ENCODE assay signal across 9 mouse cellular contexts in the genomic region with DNA sequence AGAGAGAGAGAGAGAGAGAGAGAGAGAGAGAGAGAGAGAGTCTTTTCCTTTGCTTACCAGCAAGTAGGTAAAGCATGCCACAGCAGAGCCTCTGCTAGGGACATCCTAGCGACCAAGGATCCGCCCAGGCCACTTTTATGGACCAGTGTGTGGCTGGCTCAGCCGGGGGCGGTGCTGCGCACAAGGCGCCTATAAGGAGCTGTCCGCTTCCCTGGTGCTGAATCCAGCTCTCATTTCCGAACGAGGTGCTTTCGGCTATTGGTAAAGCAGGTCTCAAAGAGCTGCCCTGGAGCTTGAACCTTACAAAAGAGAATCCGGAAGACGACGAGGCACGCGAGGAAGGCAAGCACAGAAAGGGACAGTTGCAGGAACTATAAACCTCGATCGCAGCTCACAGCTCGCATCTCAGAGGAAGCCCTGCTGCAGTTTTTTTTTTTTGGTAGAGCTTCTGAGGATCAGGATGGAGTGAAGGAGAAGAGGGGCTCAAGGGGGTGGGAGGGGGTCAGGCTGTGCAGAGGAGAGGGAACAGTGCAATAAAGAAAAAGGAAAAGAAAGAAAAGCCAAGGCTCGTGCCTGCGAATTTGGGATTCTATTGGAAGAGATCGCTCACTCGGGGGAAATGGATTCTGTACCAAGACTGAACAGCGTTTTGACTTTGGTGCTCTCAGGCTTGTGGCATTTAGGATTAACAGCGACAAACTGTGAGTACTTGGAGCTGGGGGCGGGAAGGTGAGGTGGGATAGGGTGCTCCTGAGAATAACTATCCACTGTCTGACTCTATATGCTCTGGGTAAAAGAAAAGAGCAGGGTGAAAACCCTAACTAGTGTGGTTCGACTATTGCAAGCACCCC. TPM values are rescaled to one million over a fixed set of nuclear protein-coding genes. Genes with fewer than 3 reads are reported as not detected.
DNase-seq lines count a peak whose midpoint lies in the region; ATAC-seq and TF ChIP-seq lines count a peak whose summit lies in the region.
"Had no signal": no experiment of that assay in that cellular context is flagged by ENCODE, and none has a peak within 500 bp of the region (broad histone marks: within the 10 kb centered on the region; RNA-seq: fewer than 3 reads in every experiment).

A gene (plus strand): TSS at position 239 of the 851 bp plus-strand sequence.

- no peak within 1 kb of the TSS for H3K4me2 ChIP-seq in embryonic facial prominence, embryonic 14.5 days (ENCODE audit: low read depth, low read length)

- H3K36me3 ChIP-seq in embryonic facial prominence, embryonic 14.5 days (ENCODE audit: control insufficient read depth, insufficient read depth, low read length) = no peaks in the 10 kb centered on the region
- H3K36me3 ChIP-seq in thymus, adult 2 months (ENCODE audit: control insufficient read depth, insufficient read depth, low read length) = no peaks in the 10 kb centered on the region

- H3K9ac ChIP-seq in embryonic facial prominence, embryonic 14.5 days (ENCODE audit: low read depth, low read length) = no peak within 1 kb of the TSS

- 13% methylated on average over 26 of the region's 26 CpGs for WGBS in embryonic facial prominence, embryonic 14.5 days
- WGBS in thymus, adult 2 months = 25% methylated on average over 26 of the region's 26 CpGs

- H3K27me3 ChIP-seq in embryonic facial prominence, embryonic 14.5 days (replicated peaks; ENCODE audit: control insufficient read depth, insufficient read depth, low read length) = no peaks in the 10 kb centered on the region
- no peaks in the 10 kb centered on the region for H3K27me3 ChIP-seq in thymus, adult 2 months (ENCODE audit: control insufficient read depth, insufficient read depth, low read length)

- H3K4me1 ChIP-seq in embryonic facial prominence, embryonic 14.5 days (ENCODE audit: control insufficient read depth, insufficient read depth, low read length) = no peaks in the 10 kb centered on the region
- no peaks in the 10 kb centered on the region for H3K4me1 ChIP-seq in thymus, adult 2 months (replicated peaks; ENCODE audit: control insufficient read depth, insufficient read depth, low read length)

- no peak within 1 kb of the TSS for H3K4me3 ChIP-seq in embryonic facial prominence, embryonic 14.5 days (ENCODE audit: low read depth, low read length)
- no peak within 1 kb of the TSS for H3K4me3 ChIP-seq in thymus, adult 2 months (ENCODE audit: control insufficient read depth, insufficient read depth, low read length)

- intact Hi-C loops in heart, postnatal 14 days (cut with DNase I) = no loop called here

- H3K9me3 ChIP-seq in embryonic facial prominence, embryonic 14.5 days (ENCODE audit: control insufficient read depth, low read length) = no peaks in the 10 kb centered on the region

- 0 out of 2 replicates have a peak, but pooled peaks have one; percentile 62 for ATAC-seq in embryonic facial prominence, embryonic 14.5 days (ENCODE audit: low read depth)

- no peak within 1 kb of the TSS for H3K27ac ChIP-seq in embryonic facial prominence, embryonic 14.5 days (replicated peaks; ENCODE audit: low read depth, low read length)
- H3K27ac ChIP-seq in thymus, adult 2 months (ENCODE audit: control insufficient read depth, insufficient read depth, low read length) = no peak within 1 kb of the TSS

- TF ChIP-seq POLR2A in thymus, adult 2 months (IDR thresholded peaks at IDR 0.05; ENCODE audit: control insufficient read depth, extremely low read depth, insufficient read depth, low read length, poor library complexity) = no peak

- TF ChIP-seq CTCF in thymus, adult 2 months (IDR thresholded peaks at IDR 0.05; ENCODE audit: borderline replicate concordance, control insufficient read depth, extremely low read depth, insufficient read depth, low read length, poor library complexity) = no peak

- peak; percentile 44 for DNase-seq in layer of hippocampus, adult 11-12 months (ENCODE audit: low spot score)
- no peak for DNase-seq in layer of hippocampus, adult 9-10 months (ENCODE audit: low spot score)
- peak; percentile 84 for DNase-seq in embryonic facial prominence, embryonic 14.5 days (ENCODE audit: low spot score)
- peak; percentile 31 to 63 for DNase-seq in heart, postnatal 14 days
- DNase-seq in kidney, postnatal 36 days = peak; percentile 19 to 76
- DNase-seq in lung, postnatal 10 days = peak; percentile 25
- DNase-seq in retina, postnatal 7 days (ENCODE audit: low read depth, low spot score) = peak; percentile 8
- no peak for DNase-seq in thymus, adult 2 months

RNA-seq across cellular contexts. Expression of the gene that starts here (rescaled TPM):
- polyA plus RNA-seq in embryonic facial prominence, embryonic 14.5 days (2014; fragmentation: Nextera tagmentation; extraction: Ambion mirVana) = 0.04 TPM in 2 replicates
- total RNA-seq in heart, postnatal 14 days (2021) = not detected
- 0.01 and 0.03 TPM in 2 replicates for polyA plus RNA-seq in thymus, adult 2 months (2012; rRNA removed)
- polyA plus RNA-seq: heart, embryonic 16.5 days had no signal

Comparison
In these comparisons a context has a peak if more than half of its experiments do, and no peak if none do; other contexts are left out.
1. DNase-seq: peak in layer of hippocampus, adult 11-12 months (single experiment), kidney, postnatal 36 days (2 of 2), lung, postnatal 10 days (single experiment) and retina, postnatal 7 days (single experiment); none in layer of hippocampus, adult 9-10 months (single experiment) and thymus, adult 2 months (single experiment).
2. Peak in DNase-seq and ATAC-seq in embryonic facial prominence, embryonic 14.5 days; RNA of the gene not detected or under 1 TPM.
3. Peak in DNase-seq in heart, postnatal 14 days; RNA of the gene not detected or under 1 TPM.